Mouse (Mus musculus) midbrain, postnatal 0 days (tissue): Measurements from ENCODE around the gene Kmo. TPM values are rescaled to one million over a fixed set of nuclear protein-coding genes. Genes with fewer than 3 reads are reported as not detected.
A peak's percentile ranks its signal among the peaks of the same experiment; 100 is the strongest.

Source experiments
- ATAC-seq: fragments of 200-750 bp; cut with Nextera tagmentation; 2 replicates; pipeline ENCODE4 v1.8.0; 2017; ENCODE audit warnings: moderate number of reproducible peaks, mild to moderate bottlenecking, moderate TSS enrichment, moderate library complexity; ENCODE audit not compliant: low FRiP score
- DNase-seq: peaks from one replicate; pipeline ENCODE4 v3.0.0-alpha.2; 2015; ENCODE audit warnings: low spot score
- H3K27ac ChIP-seq: fragments of 300-500 bp; sonication (generic); 2 replicates; pipeline ENCODE4 v1.5.1; 2014; ENCODE audit warnings: low read depth, mild to moderate bottlenecking, low read length, mixed read lengths
- H3K27me3 ChIP-seq: fragments of 300-500 bp; sonication (generic); 2 replicates; pipeline ENCODE4 v1.6.1; 2014; ENCODE audit warnings: low read length, control low read depth, mixed read lengths; ENCODE audit not compliant: insufficient read depth
- H3K36me3 ChIP-seq: fragments of 300-500 bp; sonication (generic); 2 replicates; pipeline ENCODE4 v1.6.1; 2014; ENCODE audit warnings: low read length, control low read depth, mixed read lengths; ENCODE audit not compliant: insufficient read depth
- H3K4me1 ChIP-seq: fragments of 300-500 bp; sonication (generic); 2 replicates; pipeline ENCODE4 v1.6.1; 2014; ENCODE audit warnings: mild to moderate bottlenecking, control low read depth, antibody characterized with exemption, low read length, mixed read lengths; ENCODE audit not compliant: insufficient read depth
- H3K4me2 ChIP-seq: fragments of 300-500 bp; sonication (generic); 2 replicates; pipeline ENCODE4 v1.6.1; 2014; ENCODE audit warnings: low read depth, mild to moderate bottlenecking, low read length, mixed read lengths; ENCODE audit not compliant: poor library complexity, severe bottlenecking
- H3K4me3 ChIP-seq: fragments of 300-500 bp; sonication (generic); 2 replicates; pipeline ENCODE4 v1.5.1; 2014; ENCODE audit warnings: low read depth, mild to moderate bottlenecking, low read length, moderate library complexity
- H3K9ac ChIP-seq: fragments of 300-500 bp; sonication (generic); replicated peaks from 2 replicates; pipeline ENCODE4 v1.6.1; 2014; ENCODE audit warnings: mild to moderate bottlenecking, low read length, moderate library complexity, mixed read lengths; ENCODE audit not compliant: poor library complexity, severe bottlenecking
- H3K9me3 ChIP-seq: fragments of 300-500 bp; sonication (generic); 2 replicates; pipeline ENCODE4 v1.6.1; 2016; ENCODE audit warnings: low read length, control low read depth
- CTCF ChIP-seq: IDR thresholded peaks from 2 replicates; pipeline ENCODE4 v1.5.1; 2016; ENCODE audit warnings: antibody characterized with exemption, mild to moderate bottlenecking
- WGBS: fragments of 180-500 bp; shearing (Covaris S2); extraction: QIAGEN DNeasy Blood & Tissue Kit; methylation state at CpG from one replicate; pipeline ENCODE4 v1.1.7; 2014; 5-methylcytosine and 5-hydroxymethylcytosine counted together
- polyA plus RNA-seq: library from polyadenylated mRNA; unstranded; fragments of >200 nt; fragmentation: Nextera tagmentation; extraction: Ambion mirVana; gene quantifications from 2 replicates; pipeline ENCODE4 v1.2.1, GENCODE M21; 2015
- total RNA-seq: library from RNA; depleted of rRNA; stranded (reverse); fragments of >200 nt; gene quantifications from 2 replicates; pipeline ENCODE4 v1.2.3, GENCODE M21; 2014; rRNA removed

The Kmo gene
- total RNA-seq (not detected in 2 replicates), polyA plus RNA-seq (not detected in 2 replicates)

DNA sequence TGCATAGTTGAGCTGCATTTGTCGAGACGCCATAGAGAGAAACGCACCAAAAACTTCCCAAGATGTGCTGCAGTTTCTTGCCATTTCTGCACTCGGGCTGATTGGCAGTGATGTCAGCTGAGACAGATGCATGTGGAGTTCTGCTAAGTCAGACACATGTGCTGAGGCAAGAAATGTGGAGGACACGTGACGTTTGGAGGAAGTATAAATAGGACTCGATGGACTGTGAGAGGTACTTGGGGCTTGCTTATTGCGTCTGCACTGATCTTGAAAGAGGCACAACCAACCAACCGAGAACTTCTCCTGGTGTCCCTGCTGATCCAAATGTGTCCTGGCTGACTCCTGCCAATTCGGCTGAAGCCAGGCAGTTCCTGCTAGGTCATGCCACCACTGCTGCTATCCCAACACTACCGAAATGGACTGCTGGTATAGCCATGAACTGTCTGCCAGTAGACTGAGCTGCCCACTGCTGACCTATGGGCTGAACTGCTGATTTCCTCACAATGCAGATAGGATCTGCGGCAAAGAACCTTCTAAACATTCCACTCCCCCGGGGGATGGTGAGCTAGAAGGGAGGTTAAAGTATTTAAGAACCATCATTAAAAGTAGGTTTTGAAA, at the start of gene Kmo:
Gene Kmo (plus strand): TSS at position 568 of the 618 bp plus-strand sequence.
- Histone ChIP-seq H3K4me3 (no peak within 1 kb of the TSS), H3K9ac (no peak within 1 kb of the TSS), H3K36me3 (peaks cover 20% of the 10 kb centered on the region), H3K9me3 (no peaks in the 10 kb centered on the region), H3K27ac (no peak within 1 kb of the TSS), H3K4me2 (no peak within 1 kb of the TSS), H3K4me1 (peaks cover 4% of the 10 kb centered on the region; the same call in 1 of the 2 replicates), H3K27me3 (no peaks in the 10 kb centered on the region)
- ATAC-seq (no peak), DNase-seq (no peak)
- TF ChIP-seq CTCF: no peak
- 91% methylated on average over 13 of the region's 13 CpGs for WGBS

DNA sequence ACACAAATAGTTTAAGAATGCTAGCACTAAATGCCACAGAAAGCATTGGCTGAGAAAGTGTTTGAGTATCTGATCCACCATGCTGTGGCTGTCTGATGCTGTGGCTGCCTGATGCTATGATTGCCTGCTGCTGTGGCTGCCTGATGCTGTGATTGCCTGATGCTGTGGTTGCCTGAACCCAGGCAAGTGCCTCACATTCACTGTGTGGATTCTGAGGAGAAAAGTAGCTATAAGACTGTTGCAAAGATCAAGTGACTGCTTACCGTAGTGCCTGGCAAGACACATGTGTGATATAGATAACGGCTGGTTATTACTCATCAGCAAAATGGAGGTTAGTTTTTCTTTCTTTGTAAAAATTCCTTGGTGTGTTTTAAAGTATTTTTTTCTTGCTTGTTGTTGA, 46.1 kb upstream of the Kmo start:
- Histone ChIP-seq H3K9me3 (no peaks in the 10 kb centered on the region), H3K4me1 (no peaks in the 10 kb centered on the region), H3K27ac (no peak overlapping the region), H3K4me3 (no peak overlapping the region), H3K36me3 (no peaks in the 10 kb centered on the region), H3K4me2 (no peak overlapping the region), H3K27me3 (no peaks in the 10 kb centered on the region), H3K9ac (no peak overlapping the region)
- WGBS: 84% methylated on average over 2 of the region's 2 CpGs
- no peak for ATAC-seq
- no peak for TF ChIP-seq CTCF
- no peak for DNase-seq

DNA sequence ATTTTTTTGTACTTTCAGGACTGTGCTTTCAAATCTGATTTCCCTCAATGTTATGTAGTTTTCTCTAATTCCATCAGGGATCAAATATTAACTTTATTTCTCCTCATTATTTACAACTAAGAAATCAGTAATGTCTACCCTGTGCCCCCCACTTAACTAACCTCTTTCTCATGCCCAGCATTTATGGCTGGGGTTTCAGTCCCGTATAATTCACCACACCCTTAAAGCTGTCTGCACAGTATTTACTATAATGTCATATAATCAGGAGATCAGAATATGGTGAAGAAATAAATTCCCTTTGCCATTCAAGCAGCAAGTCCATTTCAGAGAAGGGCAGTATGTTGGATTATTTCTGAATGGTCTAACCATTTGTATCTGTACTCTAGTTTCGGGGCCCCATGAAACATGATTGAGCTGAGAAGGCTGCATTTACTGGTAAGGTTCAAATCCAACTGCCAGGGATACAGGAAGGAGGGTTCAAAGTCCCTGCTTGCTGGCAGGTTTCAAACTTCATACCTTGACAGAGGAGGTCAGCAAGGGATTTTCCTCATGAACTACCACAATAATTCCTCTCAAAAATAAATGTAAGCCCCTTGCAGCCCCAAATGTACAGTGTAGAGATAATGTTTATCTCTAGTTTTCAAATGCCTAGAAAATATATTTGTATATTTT, 41.6 kb upstream of the Kmo start:
- H3K36me3 ChIP-seq: no peaks in the 10 kb centered on the region
- ATAC-seq (no peak), DNase-seq (no peak)
- no peak for TF ChIP-seq CTCF
- no peaks in the 10 kb centered on the region for H3K9me3 ChIP-seq
- H3K4me2 ChIP-seq: no peak overlapping the region
- H3K27ac ChIP-seq: no peak overlapping the region
- no peak overlapping the region for H3K9ac ChIP-seq
- H3K4me3 ChIP-seq: no peak overlapping the region
- H3K4me1 ChIP-seq: no peaks in the 10 kb centered on the region
- no peaks in the 10 kb centered on the region for H3K27me3 ChIP-seq
- whole genome bisulfite sequencing: 83% methylated on average over 2 of the region's 2 CpGs

DNA sequence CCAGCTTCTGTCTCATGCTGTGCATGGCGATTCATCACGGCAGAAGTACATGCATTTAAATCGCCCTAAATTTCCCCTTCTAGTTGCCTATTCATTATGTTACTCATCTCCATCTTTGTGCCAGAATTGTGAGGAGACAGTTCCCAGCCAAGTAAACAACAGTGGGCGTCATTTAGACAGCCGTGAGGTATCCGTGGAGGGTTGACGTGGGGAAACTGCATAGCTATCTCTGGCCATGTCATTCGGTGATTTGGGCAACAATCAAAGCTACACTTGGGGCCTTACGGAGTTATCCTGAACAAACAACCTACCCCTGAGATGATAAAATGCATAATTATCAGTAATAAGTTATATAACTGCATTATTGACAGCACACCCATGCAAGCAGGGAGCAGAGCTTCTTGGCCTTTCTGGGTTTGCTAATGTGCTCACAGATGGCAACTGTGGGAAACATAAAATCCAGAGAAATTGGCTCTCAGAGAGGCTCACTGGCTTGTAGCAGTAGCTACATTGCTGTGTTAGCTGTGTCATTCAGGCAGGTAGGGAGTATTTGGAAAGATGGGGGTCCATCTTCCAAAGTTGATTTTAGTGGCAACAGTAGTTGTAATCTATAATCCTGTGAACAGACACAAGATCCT, 40.5 kb upstream of the Kmo start:
- H3K9me3 ChIP-seq: no peaks in the 10 kb centered on the region
- no peak overlapping the region for H3K4me2 ChIP-seq
- no peaks in the 10 kb centered on the region for H3K36me3 ChIP-seq
- H3K27ac ChIP-seq: no peak overlapping the region
- no peak overlapping the region for H3K4me3 ChIP-seq
- no peak for ATAC-seq
- TF ChIP-seq CTCF: no peak
- no peaks in the 10 kb centered on the region for H3K27me3 ChIP-seq
- 75% methylated on average over 9 of the region's 9 CpGs for WGBS
- H3K4me1 ChIP-seq: no peaks in the 10 kb centered on the region
- no peak for DNase-seq
- H3K9ac ChIP-seq: no peak overlapping the region

DNA sequence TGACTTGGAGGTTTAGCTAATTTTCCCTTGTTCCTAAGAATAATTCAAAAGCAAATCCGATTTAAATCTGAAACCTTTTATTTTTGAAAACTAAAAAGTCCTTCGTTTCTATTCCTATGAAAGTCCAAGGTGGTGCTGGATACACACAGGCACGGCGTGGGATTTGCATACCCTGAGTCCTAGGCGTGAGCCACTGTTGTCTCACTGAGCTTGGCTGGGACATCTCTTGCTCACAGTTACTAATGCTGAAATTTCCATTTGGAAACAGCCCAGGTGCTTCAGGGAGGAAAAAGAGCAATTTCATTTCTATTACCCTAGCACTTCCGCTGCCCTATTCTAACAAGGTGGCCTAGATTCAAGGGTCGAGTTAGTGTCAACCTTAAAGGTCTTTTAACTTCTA, 39.8 kb upstream of the Kmo start:
- Histone ChIP-seq H3K9ac (no peak overlapping the region), H3K27ac (no peak overlapping the region), H3K4me3 (no peak overlapping the region), H3K4me1 (no peaks in the 10 kb centered on the region), H3K4me2 (no peak overlapping the region), H3K9me3 (no peaks in the 10 kb centered on the region), H3K27me3 (no peaks in the 10 kb centered on the region), H3K36me3 (no peaks in the 10 kb centered on the region)
- ATAC-seq (no peak), DNase-seq (no peak)
- no peak for TF ChIP-seq CTCF
- 88% methylated on average over 7 of the region's 7 CpGs for WGBS

DNA sequence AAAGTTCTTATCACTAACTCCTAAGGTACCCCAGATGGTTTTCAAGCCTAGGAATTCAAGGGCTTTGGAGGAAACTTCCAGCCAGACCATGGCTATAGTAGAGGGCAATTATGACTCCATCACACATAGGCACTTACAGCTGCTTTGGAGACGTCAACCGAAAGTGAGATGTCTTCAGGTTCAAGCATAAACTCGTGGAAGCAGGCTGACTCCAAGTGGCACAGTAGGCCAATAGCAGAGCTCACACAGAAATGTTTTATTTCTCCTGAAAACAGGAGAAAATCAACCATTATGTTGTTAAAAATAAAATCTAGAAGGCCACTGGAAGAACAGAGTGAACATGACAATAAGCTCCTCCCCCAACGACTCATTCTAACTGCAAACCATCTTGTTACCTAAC, 37.4 kb upstream of the Kmo start:
- Histone ChIP-seq H3K36me3 (no peaks in the 10 kb centered on the region), H3K9ac (no peak overlapping the region), H3K4me1 (no peaks in the 10 kb centered on the region), H3K9me3 (no peaks in the 10 kb centered on the region), H3K4me3 (no peak overlapping the region), H3K27me3 (no peaks in the 10 kb centered on the region), H3K4me2 (no peak overlapping the region), H3K27ac (no peak overlapping the region)
- TF ChIP-seq CTCF: peak; percentile 46
- ATAC-seq (no peak), DNase-seq (no peak)
- WGBS: 86% methylated on average over 4 of the region's 4 CpGs
